Mouse (Mus musculus) lung, postnatal 0 days (tissue): Measurements from ENCODE around the gene Tia1.

Experiments
- CTCF ChIP-seq: IDR thresholded peaks from 2 replicates; pipeline ENCODE4 v1.5.1; 2016; ENCODE audit warnings: antibody characterized with exemption, mild to moderate bottlenecking
- EP300 ChIP-seq: IDR thresholded peaks from 2 replicates; pipeline ENCODE4 v1.6.1; 2016; ENCODE audit warnings: antibody characterized with exemption, mild to moderate bottlenecking, control low read depth

GRCm38 (mm10) chr6:86368479-86368878 lies 35.5 kb upstream of the Tia1 start:
- TF ChIP-seq CTCF (no peak), EP300 (no peak)
